Mouse (Mus musculus) midbrain, postnatal 0 days (tissue): Measurements from ENCODE around the gene Parp16. TPM values are rescaled to one million over a fixed set of nuclear protein-coding genes. Genes with fewer than 3 reads are reported as not detected.
"Not testable (repeated sequence)": the region's sequence is repeated elsewhere in the genome, so short reads cannot be mapped to it uniquely, and the experiment has no call there.

ENCODE experiments used
- ATAC-seq: fragments of 200-750 bp; cut with Nextera tagmentation; 2 replicates; pipeline ENCODE4 v1.8.0; 2017; ENCODE audit warnings: moderate number of reproducible peaks, mild to moderate bottlenecking, moderate TSS enrichment, moderate library complexity; ENCODE audit not compliant: low FRiP score
- DNase-seq: peaks from one replicate; pipeline ENCODE4 v3.0.0-alpha.2; 2015; ENCODE audit warnings: low spot score
- H3K27ac ChIP-seq: fragments of 300-500 bp; sonication (generic); 2 replicates; pipeline ENCODE4 v1.5.1; 2014; ENCODE audit warnings: low read depth, mild to moderate bottlenecking, low read length, mixed read lengths
- H3K27me3 ChIP-seq: fragments of 300-500 bp; sonication (generic); 2 replicates; pipeline ENCODE4 v1.6.1; 2014; ENCODE audit warnings: low read length, control low read depth, mixed read lengths; ENCODE audit not compliant: insufficient read depth
- H3K36me3 ChIP-seq: fragments of 300-500 bp; sonication (generic); 2 replicates; pipeline ENCODE4 v1.6.1; 2014; ENCODE audit warnings: low read length, control low read depth, mixed read lengths; ENCODE audit not compliant: insufficient read depth
- H3K4me1 ChIP-seq: fragments of 300-500 bp; sonication (generic); 2 replicates; pipeline ENCODE4 v1.6.1; 2014; ENCODE audit warnings: mild to moderate bottlenecking, control low read depth, antibody characterized with exemption, low read length, mixed read lengths; ENCODE audit not compliant: insufficient read depth
- H3K4me2 ChIP-seq: fragments of 300-500 bp; sonication (generic); 2 replicates; pipeline ENCODE4 v1.6.1; 2014; ENCODE audit warnings: low read depth, mild to moderate bottlenecking, low read length, mixed read lengths; ENCODE audit not compliant: poor library complexity, severe bottlenecking
- H3K4me3 ChIP-seq: fragments of 300-500 bp; sonication (generic); 2 replicates; pipeline ENCODE4 v1.5.1; 2014; ENCODE audit warnings: low read depth, mild to moderate bottlenecking, low read length, moderate library complexity
- H3K9ac ChIP-seq: fragments of 300-500 bp; sonication (generic); replicated peaks from 2 replicates; pipeline ENCODE4 v1.6.1; 2014; ENCODE audit warnings: mild to moderate bottlenecking, low read length, moderate library complexity, mixed read lengths; ENCODE audit not compliant: poor library complexity, severe bottlenecking
- H3K9me3 ChIP-seq: fragments of 300-500 bp; sonication (generic); 2 replicates; pipeline ENCODE4 v1.6.1; 2016; ENCODE audit warnings: low read length, control low read depth
- CTCF ChIP-seq: IDR thresholded peaks from 2 replicates; pipeline ENCODE4 v1.5.1; 2016; ENCODE audit warnings: antibody characterized with exemption, mild to moderate bottlenecking
- WGBS: fragments of 180-500 bp; shearing (Covaris S2); extraction: QIAGEN DNeasy Blood & Tissue Kit; methylation state at CpG from one replicate; pipeline ENCODE4 v1.1.7; 2014; 5-methylcytosine and 5-hydroxymethylcytosine counted together
- polyA plus RNA-seq: library from polyadenylated mRNA; unstranded; fragments of >200 nt; fragmentation: Nextera tagmentation; extraction: Ambion mirVana; gene quantifications from 2 replicates; pipeline ENCODE4 v1.2.1, GENCODE M21; 2015
- total RNA-seq: library from RNA; depleted of rRNA; stranded (reverse); fragments of >200 nt; gene quantifications from 2 replicates; pipeline ENCODE4 v1.2.3, GENCODE M21; 2014; rRNA removed

Gene Parp16
- total and polyA plus RNA-seq, 2 experiments from 2014 or later: 7.0 to 7.5 TPM

GRCm38 (mm10) chr9:65281536-65282151 is 86.5 kb downstream of the Parp16 start:
- peak; percentile 17 for DNase-seq
- Histone ChIP-seq H3K4me1 (no peaks in the 10 kb centered on the region), H3K36me3 (no peaks in the 10 kb centered on the region), H3K9ac (no peak overlapping the region), H3K4me2 (no peak overlapping the region), H3K9me3 (no peaks in the 10 kb centered on the region), H3K27ac (no peak overlapping the region), H3K4me3 (no peak overlapping the region), H3K27me3 (no peaks in the 10 kb centered on the region)
- no peak; the same call in 1 of the 2 replicates for TF ChIP-seq CTCF
- 70% methylated on average over 5 of the region's 5 CpGs for WGBS
- no peak for ATAC-seq

GRCm38 (mm10) chr9:65283301-65283700 is 88.1 kb downstream of the Parp16 start:
- H3K4me1 ChIP-seq: no peaks in the 10 kb centered on the region
- H3K4me3 ChIP-seq: no peak overlapping the region
- no peak overlapping the region for H3K27ac ChIP-seq
- no peaks in the 10 kb centered on the region for H3K27me3 ChIP-seq
- no peak overlapping the region for H3K4me2 ChIP-seq
- H3K36me3 ChIP-seq: no peaks in the 10 kb centered on the region
- DNase-seq (peak; percentile 84), ATAC-seq (no peak)
- H3K9me3 ChIP-seq: no peaks in the 10 kb centered on the region
- peak; percentile 88 for TF ChIP-seq CTCF
- no peak overlapping the region for H3K9ac ChIP-seq
- 4% methylated on average over 3 of the region's 3 CpGs for WGBS

DNA sequence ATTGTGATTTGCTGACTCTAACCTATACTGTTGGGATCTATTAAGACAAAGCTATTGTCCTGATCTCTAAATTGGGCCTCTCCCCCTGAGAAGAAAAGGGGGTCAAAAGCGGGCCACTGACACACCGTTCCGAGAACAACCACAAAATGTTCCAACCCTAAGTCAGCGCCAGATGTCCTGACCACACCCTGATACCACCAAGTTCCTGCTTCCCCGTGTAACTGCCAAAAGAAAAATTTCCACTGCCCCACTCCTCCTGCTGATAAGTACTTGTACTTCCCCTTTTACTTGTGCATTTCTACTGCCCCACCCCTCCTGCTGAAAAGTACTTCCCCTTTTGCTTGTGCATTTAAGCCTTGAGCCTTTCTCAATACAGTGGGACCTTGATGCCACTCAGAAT is 93.1 kb downstream of the Parp16 start:
- H3K4me2 ChIP-seq, H3K27me3 ChIP-seq, H3K4me3 ChIP-seq, H3K27ac ChIP-seq, H3K4me1 ChIP-seq, H3K9ac ChIP-seq, H3K9me3 ChIP-seq, DNase-seq, H3K36me3 ChIP-seq, ATAC-seq: not testable (repeated sequence)
- 93% methylated on average over 5 of the region's 5 CpGs for WGBS

Other genes with a start within 250 kb of the Parp16 start
- not detected in 2 replicates for gene Slc24a1, start 243.7 kb upstream of the Parp16 start, total RNA-seq
- gene Slc24a1, start 243.7 kb upstream of the Parp16 start, polyA plus RNA-seq: 0.16 and 0.19 TPM in 2 replicates
- gene Ints14, start 234.4 kb upstream of the Parp16 start, total RNA-seq: 29.5 and 29.7 TPM in 2 replicates
- 28.4 and 30.1 TPM in 2 replicates for gene Ints14, start 234.4 kb upstream of the Parp16 start, polyA plus RNA-seq
- gene Hacd3, start 173.7 kb upstream of the Parp16 start, total RNA-seq: 204 and 210 TPM in 2 replicates
- gene Hacd3, start 173.7 kb upstream of the Parp16 start, polyA plus RNA-seq: 186 and 197 TPM in 2 replicates
- gene Dpp8, start 162.9 kb upstream of the Parp16 start, total RNA-seq: 86.9 and 105 TPM in 2 replicates
- 26.2 and 28.1 TPM in 2 replicates for gene Dpp8, start 162.9 kb upstream of the Parp16 start, polyA plus RNA-seq
- 46.6 and 52.9 TPM in 2 replicates for gene Igdcc4, start 93.9 kb upstream of the Parp16 start, total RNA-seq
- gene Igdcc4, start 93.9 kb upstream of the Parp16 start, polyA plus RNA-seq: 11.1 and 11.9 TPM in 2 replicates
- gene Igdcc3, start 54.2 kb upstream of the Parp16 start, total RNA-seq: 5.3 and 7.7 TPM in 2 replicates
- 6.4 and 6.6 TPM in 2 replicates for gene Igdcc3, start 54.2 kb upstream of the Parp16 start, polyA plus RNA-seq
- gene Cilp, start 69.8 kb downstream of the Parp16 start, total RNA-seq: 0.09 and 0.60 TPM in 2 replicates
- gene Cilp, start 69.8 kb downstream of the Parp16 start, polyA plus RNA-seq: 0.15 TPM in 2 replicates
- 20.6 and 30.4 TPM in 2 replicates for gene Clpx, start 98.9 kb downstream of the Parp16 start, total RNA-seq
- gene Clpx, start 98.9 kb downstream of the Parp16 start, polyA plus RNA-seq: 36.3 and 40.1 TPM in 2 replicates
- gene Pdcd7, start 150.8 kb downstream of the Parp16 start, total RNA-seq: 16.4 and 23.4 TPM in 2 replicates
- gene Pdcd7, start 150.8 kb downstream of the Parp16 start, polyA plus RNA-seq: 7.7 and 11.0 TPM in 2 replicates
- gene Ubap1l, start 165.7 kb downstream of the Parp16 start, total RNA-seq: 7.6 and 10.1 TPM in 2 replicates
- 1.4 and 2.2 TPM in 2 replicates for gene Ubap1l, start 165.7 kb downstream of the Parp16 start, polyA plus RNA-seq
- 1.0 and 2.4 TPM in 2 replicates for gene Kbtbd13, start 196.3 kb downstream of the Parp16 start, total RNA-seq
- 0.65 and 0.74 TPM in 2 replicates for gene Kbtbd13, start 196.3 kb downstream of the Parp16 start, polyA plus RNA-seq
- 6.1 and 9.3 TPM in 2 replicates for gene Rasl12, start 203.2 kb downstream of the Parp16 start, total RNA-seq
- 4.3 and 4.8 TPM in 2 replicates for gene Rasl12, start 203.2 kb downstream of the Parp16 start, polyA plus RNA-seq
- not detected in 2 replicates for gene Slc51b, start 227.6 kb downstream of the Parp16 start, total RNA-seq
- gene Slc51b, start 227.6 kb downstream of the Parp16 start, polyA plus RNA-seq: not detected in 2 replicates
- gene Mtfmt, start 240.4 kb downstream of the Parp16 start, total RNA-seq: 19.7 and 21.0 TPM in 2 replicates
- 18.5 and 18.9 TPM in 2 replicates for gene Mtfmt, start 240.4 kb downstream of the Parp16 start, polyA plus RNA-seq